Mouse (Mus musculus) small intestine, adult 2 months (tissue): ENCODE results near the gene Sfmbt2. TPM values are rescaled to one million over a fixed set of nuclear protein-coding genes. Genes with fewer than 3 reads are reported as not detected.

Source experiments
- H3K27ac ChIP-seq: fragments of 200-500 bp; 2 replicates; pipeline ENCODE4 v1.5.1; 2012; ENCODE audit warnings: low read depth, low read length, control low read depth, inconsistent platforms; ENCODE audit not compliant: insufficient read depth
- H3K27me3 ChIP-seq: fragments of 200-500 bp; 2 replicates; pipeline ENCODE4 v1.6.1; 2012; ENCODE audit warnings: mild to moderate bottlenecking, moderate library complexity, low read length, inconsistent platforms; ENCODE audit not compliant: control insufficient read depth, insufficient read depth
- H3K36me3 ChIP-seq: fragments of 200-500 bp; 2 replicates; pipeline ENCODE4 v1.6.1; 2012; ENCODE audit warnings: mild to moderate bottlenecking, low read length, control low read depth, inconsistent platforms; ENCODE audit not compliant: control insufficient read depth, insufficient read depth
- H3K4me1 ChIP-seq: fragments of 200-500 bp; 2 replicates; pipeline ENCODE4 v1.6.1; 2012; ENCODE audit warnings: low read length, inconsistent platforms, mixed read lengths; ENCODE audit not compliant: control insufficient read depth, insufficient read depth, insufficient read length
- H3K4me3 ChIP-seq: fragments of 200-500 bp; 2 replicates; pipeline ENCODE4 v1.5.1; 2012; ENCODE audit warnings: low read depth, mild to moderate bottlenecking, control low read depth, inconsistent platforms, low read length, moderate library complexity
- CTCF ChIP-seq: fragments of 200-500 bp; IDR thresholded peaks from 2 replicates; pipeline ENCODE4 v1.5.1; 2012; ENCODE audit warnings: low read depth, mild to moderate bottlenecking, control low read depth, inconsistent platforms, low read length, moderate library complexity, mixed read lengths; ENCODE audit not compliant: insufficient replicate concordance, insufficient read length; ENCODE audit errors: extremely low read depth
- POLR2A ChIP-seq: fragments of 200-500 bp; IDR thresholded peaks from 2 replicates; pipeline ENCODE4 v1.6.1; 2012; ENCODE audit warnings: low read depth, mild to moderate bottlenecking, control low read depth, inconsistent platforms, low read length, moderate library complexity
- WGBS: fragments of 180-500 bp; shearing (Covaris S2); methylation state at CpG from one replicate; pipeline ENCODE4 v1.1.7; 2018; 5-methylcytosine and 5-hydroxymethylcytosine counted together
- polyA plus RNA-seq: library from polyadenylated mRNA; depleted of rRNA; stranded (reverse); fragments of >200 nt; gene quantifications from 2 replicates; pipeline ENCODE4 v1.2.3, GENCODE M21; 2012

Sfmbt2 gene
- polyA plus RNA-seq, 1 experiment, result 0.01 TPM

- Histone ChIP-seq H3K36me3 (no peaks in the 10 kb centered on the region), H3K27ac (no peak overlapping the region), H3K27me3 (no peaks in the 10 kb centered on the region), H3K4me3 (no peak overlapping the region), H3K4me1 (no peaks in the 10 kb centered on the region)
- 78% methylated on average over 1 of the region's 1 CpGs for WGBS
- no peak for TF ChIP-seq POLR2A
- no peak for TF ChIP-seq CTCF
These were observed 188.5 kb downstream of the Sfmbt2 start for GRCm38 (mm10) chr2:10558816-10559215.

GRCm38 (mm10) chr2:10565491-10565890, 195.2 kb downstream of the Sfmbt2 start:
- WGBS, result 87% methylated on average over 3 of the region's 3 CpGs
- Histone ChIP-seq H3K27ac (no peak overlapping the region), H3K4me3 (no peak overlapping the region), H3K4me1 (no peaks in the 10 kb centered on the region), H3K36me3 (no peaks in the 10 kb centered on the region), H3K27me3 (no peaks in the 10 kb centered on the region)
- TF ChIP-seq CTCF (no peak), POLR2A (no peak)

DNA sequence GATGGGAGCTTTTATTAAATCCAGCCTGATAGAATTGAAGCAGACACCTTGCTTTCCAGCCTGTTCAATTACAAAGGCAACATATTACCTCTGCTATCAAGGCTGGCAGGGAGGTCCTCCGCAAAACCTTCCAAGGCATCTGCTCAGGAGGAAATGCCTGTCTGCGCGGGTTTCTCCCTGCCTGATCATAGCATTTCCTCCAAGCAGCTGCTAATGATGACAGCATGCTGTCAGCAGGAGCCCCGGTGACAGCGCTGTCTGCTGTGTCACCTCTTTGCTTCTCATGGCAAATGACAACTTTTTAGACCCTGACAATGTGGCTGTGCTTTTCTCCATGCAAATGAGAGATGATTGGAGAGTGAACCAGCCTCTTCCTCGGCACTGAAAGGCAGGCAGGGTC, 199.1 kb downstream of the Sfmbt2 start:
- TF ChIP-seq CTCF (no peak), POLR2A (no peak)
- H3K4me3 ChIP-seq, result no peak overlapping the region
- H3K36me3 ChIP-seq, result no peaks in the 10 kb centered on the region
- WGBS, result 60% methylated on average over 6 of the region's 6 CpGs
- no peaks in the 10 kb centered on the region for H3K27me3 ChIP-seq
- H3K4me1 ChIP-seq, result no peaks in the 10 kb centered on the region
- H3K27ac ChIP-seq, result no peak overlapping the region

- no peak overlapping the region for H3K27ac ChIP-seq
- H3K4me3 ChIP-seq, result no peak overlapping the region
- no peak for TF ChIP-seq POLR2A
- TF ChIP-seq CTCF, result no peak
- H3K27me3 ChIP-seq, result no peaks in the 10 kb centered on the region
- no peaks in the 10 kb centered on the region for H3K4me1 ChIP-seq
- no peaks in the 10 kb centered on the region for H3K36me3 ChIP-seq
- 88% methylated on average over 4 of the region's 4 CpGs for WGBS
These were observed 202.0 kb downstream of the Sfmbt2 start for GRCm38 (mm10) chr2:10572311-10572710.

GRCm38 (mm10) chr2:10575962-10576740, 205.8 kb downstream of the Sfmbt2 start:
- 72% methylated on average over 3 of the region's 3 CpGs for WGBS
- H3K27ac ChIP-seq, result no peak overlapping the region
- no peak overlapping the region for H3K4me3 ChIP-seq
- no peaks in the 10 kb centered on the region for H3K27me3 ChIP-seq
- TF ChIP-seq POLR2A (no peak), CTCF (no peak)
- no peaks in the 10 kb centered on the region for H3K4me1 ChIP-seq
- no peaks in the 10 kb centered on the region for H3K36me3 ChIP-seq

DNA sequence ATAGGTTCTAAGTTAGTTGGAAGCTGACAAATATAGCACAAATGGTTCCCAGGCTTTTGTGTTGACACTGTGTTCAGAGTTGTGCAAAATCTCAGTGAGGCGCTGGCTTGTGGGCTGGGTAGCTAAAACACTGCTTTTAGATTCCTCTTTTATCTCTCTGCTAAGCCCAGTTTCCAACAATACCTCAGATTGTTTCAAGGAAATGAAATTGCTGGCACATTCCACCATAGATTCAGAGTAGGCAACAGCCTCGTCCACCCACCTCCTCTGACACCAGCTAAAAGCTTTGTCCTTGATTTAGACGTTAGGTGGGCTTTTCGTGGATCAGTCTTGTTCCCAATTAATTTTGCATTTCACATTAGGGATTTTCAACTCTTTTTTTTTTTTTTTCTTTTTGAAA, 212.4 kb downstream of the Sfmbt2 start:
- no peaks in the 10 kb centered on the region for H3K36me3 ChIP-seq
- H3K4me1 ChIP-seq, result no peaks in the 10 kb centered on the region
- H3K27me3 ChIP-seq, result no peaks in the 10 kb centered on the region
- 72% methylated on average over 4 of the region's 4 CpGs for WGBS
- TF ChIP-seq POLR2A, result no peak
- no peak for TF ChIP-seq CTCF
- no peak overlapping the region for H3K27ac ChIP-seq
- no peak overlapping the region for H3K4me3 ChIP-seq

DNA sequence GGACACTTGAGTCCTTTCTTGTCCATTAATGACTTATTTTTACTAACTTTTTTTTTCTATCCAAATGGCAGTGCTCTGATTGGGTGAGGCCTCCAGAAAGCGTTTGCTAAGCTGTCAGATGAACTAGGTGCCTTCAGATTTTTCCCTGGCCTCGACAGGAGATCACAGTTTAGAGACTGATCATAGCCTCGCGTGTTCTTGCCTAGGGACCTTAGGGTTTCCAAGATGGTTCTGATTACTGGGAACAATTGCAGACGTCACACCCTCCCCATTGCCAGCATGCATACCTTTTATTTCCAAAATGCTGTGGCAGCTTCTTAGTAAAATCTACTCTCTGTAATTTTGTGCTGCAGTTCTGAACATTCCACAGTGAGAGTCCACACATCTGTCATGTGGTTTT, 212.8 kb downstream of the Sfmbt2 start:
- TF ChIP-seq POLR2A (no peak), CTCF (no peak)
- Histone ChIP-seq H3K27me3 (no peaks in the 10 kb centered on the region), H3K4me1 (no peaks in the 10 kb centered on the region), H3K4me3 (no peak overlapping the region), H3K27ac (no peak overlapping the region), H3K36me3 (no peaks in the 10 kb centered on the region)
- WGBS, result 70% methylated on average over 5 of the region's 5 CpGs

DNA sequence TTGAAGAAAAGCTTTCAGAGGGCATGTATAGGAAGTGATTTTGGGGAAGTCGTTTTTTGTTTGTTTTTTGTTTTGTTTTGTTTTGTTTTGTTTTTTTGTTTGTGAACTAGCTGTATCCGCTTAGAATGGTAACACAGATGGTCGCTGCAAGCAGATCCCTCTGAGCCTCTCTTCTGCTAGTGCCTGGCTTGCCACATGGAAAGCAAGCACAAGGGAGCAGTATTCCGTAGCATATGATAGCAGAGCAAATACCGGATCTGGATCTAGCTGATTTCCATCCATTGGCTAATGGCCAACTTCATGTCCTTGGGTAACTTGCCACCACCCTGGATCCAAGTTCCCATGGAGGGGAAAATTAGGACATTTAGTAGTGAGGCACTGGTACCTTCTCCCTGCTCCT, 221.0 kb downstream of the Sfmbt2 start:
- TF ChIP-seq CTCF (no peak), POLR2A (no peak)
- Histone ChIP-seq H3K27ac (no peak overlapping the region), H3K27me3 (no peaks in the 10 kb centered on the region), H3K4me3 (no peak overlapping the region), H3K36me3 (no peaks in the 10 kb centered on the region), H3K4me1 (no peaks in the 10 kb centered on the region)
- WGBS, result 68% methylated on average over 5 of the region's 5 CpGs
